Mouse (Mus musculus): ENCODE results near the gene Smim23.

The Smim23 gene

DNA sequence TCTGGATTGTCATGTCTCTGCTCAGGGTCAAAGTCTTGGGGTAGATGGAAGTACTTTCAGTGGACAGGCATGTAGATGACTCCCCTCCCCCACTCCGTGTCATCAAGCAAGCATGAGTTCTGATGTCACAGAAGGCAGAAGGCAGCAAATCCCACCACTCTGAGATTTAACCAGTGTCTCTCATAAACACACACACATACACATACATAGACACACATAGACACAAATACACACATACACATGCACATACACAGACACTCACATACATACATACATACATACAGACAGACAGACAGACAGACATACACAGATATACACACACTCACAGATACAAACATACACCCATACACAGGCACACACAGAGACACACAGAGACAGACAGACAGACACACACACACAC, at the start of gene Smim23:
Gene Smim23, minus strand, starts transcription at position 101 of the 400 bp plus-strand sequence.
- no peak for DNase-seq (ENCODE audit: low spot score in 2 of 2)

DNA sequence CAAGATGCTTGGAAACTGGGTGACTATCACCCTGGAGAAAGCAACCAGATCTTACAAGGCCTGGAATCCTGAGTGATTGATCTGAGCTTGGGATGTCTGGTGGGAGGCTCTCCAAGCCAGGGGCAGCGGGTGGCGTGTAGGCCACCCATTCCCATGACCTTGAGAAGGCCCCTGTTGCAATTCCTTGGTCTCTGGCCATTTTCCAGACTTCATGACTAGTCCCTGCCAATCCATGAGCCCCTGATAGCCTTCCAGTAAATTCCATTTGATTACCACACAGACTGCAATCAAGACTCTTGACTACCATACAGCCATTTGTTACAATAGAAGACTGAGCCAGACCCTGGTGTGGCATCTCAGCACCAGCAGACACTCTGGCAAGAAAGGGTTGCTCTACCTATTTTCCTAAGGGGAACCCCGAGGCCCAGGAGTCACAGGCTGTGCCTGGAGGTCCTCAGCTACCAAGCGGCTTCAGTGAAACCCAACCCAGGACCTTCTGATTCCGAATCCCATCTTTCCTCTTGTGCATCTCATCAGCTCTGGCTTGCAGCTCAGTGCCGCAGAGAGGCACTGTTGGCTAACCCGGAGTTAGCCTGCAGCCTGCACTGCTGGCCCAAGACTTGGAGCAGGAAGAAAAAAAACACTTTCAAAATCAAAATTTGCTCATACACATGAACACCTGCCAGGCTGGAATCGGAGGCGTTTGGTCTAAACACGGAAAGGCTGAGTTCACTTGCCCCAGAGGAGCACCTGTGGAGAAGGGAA, 44.4 kb upstream of the Smim23 start:
- no peak for DNase-seq (ENCODE audit: low spot score in 2 of 2)

DNA sequence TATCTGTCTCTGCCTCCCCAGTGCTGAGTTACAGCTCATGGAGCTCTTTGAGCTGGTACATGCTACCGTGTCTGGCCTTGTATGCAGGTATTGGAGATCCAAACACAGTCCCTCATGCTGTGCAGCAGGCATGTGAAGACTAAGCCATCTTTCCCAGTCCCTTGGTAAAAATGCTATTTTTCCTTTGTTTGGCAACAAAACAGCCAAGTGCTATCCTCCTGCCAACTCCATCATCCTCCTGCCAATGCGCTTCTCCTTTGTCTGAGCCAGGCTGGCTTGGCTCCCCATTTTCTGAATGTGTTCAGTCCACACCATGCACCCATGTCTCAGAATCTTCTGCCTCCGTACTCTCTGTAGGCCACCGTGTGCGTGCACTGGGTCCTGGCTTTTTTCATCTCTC, 40.2 kb upstream of the Smim23 start:
- no peak for DNase-seq (ENCODE audit: low spot score in 2 of 2)

DNA sequence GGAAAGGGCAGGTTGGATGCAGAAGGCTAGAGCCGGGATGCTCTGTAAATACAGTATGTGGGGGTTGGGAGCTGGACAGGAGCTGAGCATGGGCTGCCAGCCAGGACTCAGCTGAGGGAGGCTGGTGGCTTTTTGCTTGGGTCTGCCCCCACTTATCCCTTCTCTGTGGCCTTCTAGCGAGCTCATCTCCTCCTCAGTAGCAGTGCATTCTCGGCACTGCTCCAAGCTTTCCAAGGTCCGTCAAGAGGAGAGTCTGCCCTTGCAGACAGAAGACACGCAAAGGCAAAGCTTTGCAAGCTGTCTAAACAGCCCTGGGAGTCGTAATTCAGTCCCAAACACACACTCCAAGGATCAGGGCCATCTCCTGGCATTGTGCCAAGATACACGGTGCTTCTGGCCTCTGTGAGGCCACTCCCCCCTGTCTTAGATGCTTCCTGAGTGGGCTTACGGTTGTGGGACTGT, 33.0 kb upstream of the Smim23 start:
- DNase-seq (ENCODE audit: low spot score in 2 of 2), result no peak

DNA sequence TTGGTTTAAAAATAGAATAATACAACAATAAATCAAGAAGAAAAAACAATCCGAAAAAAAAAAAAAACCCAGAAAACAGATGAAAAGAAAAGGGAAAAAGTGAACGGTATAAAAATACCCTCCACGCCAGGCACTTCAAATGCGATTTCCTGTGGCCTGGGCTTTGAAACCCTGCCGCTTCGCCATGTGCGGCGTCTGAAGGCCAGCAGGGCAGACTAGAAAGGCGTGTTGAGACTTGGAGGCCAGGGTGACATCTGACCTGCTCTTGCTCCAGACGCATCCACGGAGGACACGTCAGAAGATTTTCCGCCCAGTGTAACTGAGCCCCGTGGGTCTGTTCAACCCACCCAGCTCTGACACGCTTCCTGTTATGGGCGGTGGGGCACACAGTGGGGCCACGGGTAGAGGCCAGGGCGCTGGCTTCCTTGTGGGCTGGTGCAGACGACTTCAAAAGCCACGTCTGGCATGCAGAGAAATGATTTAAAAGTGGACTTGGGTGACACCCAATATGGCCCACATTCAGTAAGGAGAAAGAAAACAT, 22.3 kb upstream of the Smim23 start:
- no peak for DNase-seq (ENCODE audit: low spot score in 2 of 2)

DNA sequence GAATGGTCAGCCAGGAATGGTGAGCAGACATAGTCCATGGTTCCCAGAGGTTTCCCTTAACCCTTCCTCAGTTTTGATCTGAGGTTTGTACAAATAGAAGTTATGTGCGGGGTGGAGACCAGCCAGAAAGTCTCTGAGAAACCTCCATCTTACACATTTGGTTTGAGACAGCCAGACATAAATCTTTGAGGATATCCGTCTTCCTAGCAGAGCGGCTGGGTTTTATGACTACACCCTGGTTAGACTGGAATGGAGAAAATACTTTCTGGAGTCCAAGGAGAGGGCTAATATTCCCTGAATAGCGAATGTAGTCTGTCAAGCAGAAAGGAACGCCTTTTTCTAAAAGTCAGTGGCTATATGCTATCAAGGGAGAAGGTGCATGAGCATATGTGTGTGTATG, 16.8 kb upstream of the Smim23 start:
- no peak for DNase-seq (ENCODE audit: low spot score in 2 of 2)

DNA sequence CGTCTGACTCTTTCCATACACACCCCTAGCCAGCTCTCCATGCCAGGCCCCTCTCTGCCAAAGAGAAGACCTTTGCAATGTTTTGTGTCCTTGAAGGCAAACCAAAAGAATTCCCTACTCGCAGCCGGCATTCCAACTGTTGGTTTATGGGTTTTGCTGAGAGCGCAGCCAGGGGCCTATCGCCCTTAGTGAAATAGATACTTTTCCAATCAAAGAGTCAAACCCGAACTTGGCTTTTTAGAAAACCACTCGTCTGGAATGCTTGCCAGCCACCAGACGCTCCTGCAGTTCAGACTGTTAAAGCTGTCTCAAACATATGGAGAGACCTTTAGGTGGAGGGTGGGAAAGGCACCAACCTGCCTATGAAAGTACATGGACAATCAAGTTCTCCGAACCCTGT, 15.9 kb upstream of the Smim23 start:
- DNase-seq (ENCODE audit: low spot score in 2 of 2), result no peak

DNA sequence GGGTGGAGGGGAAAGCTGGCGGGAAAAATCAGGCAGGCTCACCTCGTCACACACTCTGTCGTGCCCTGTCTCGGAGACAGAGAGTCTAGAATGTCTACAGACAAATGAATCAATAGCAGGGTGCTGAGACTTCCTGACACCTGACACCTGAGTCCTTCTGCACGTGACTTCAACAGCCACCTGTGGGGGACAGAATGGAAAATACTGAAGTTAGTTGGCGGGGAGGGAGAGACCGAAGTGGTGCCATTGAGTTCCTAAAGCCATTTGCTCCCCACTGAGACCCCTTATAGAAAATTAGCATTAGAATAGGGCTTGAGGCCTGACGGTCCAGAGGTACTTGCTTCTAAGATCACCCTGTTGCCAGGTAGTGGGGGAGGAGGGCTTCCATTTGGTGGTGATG, 10.6 kb upstream of the Smim23 start:
- DNase-seq (ENCODE audit: low spot score in 2 of 2), result no peak

DNA sequence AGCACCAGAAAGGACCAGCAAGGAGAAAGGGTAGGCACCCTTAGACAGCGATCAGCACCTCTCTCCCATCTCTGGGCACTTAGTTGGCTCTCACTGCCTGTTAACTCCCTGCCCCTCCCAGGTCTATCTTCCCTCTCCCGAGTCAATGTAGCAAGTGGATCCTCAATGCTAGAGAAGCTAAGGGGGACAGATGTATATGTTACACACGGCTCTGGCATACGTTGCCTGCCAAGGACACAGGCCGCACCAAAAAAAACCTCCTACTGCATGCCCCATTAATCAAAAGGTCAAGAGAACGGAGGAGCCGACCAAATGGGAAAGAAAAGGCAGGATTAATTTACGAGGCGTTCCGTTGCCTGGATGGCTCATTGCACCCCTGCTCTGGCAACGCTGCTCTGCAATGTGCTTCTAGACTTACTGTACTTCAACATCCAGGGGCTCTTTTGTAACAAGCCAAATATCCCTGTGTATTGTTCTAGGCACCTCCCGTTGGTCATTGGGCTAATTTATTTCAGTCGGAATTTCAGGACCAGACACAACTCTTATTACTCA, 10.0 kb upstream of the Smim23 start:
- DNase-seq (ENCODE audit: low spot score in 2 of 2), result no peak

DNA sequence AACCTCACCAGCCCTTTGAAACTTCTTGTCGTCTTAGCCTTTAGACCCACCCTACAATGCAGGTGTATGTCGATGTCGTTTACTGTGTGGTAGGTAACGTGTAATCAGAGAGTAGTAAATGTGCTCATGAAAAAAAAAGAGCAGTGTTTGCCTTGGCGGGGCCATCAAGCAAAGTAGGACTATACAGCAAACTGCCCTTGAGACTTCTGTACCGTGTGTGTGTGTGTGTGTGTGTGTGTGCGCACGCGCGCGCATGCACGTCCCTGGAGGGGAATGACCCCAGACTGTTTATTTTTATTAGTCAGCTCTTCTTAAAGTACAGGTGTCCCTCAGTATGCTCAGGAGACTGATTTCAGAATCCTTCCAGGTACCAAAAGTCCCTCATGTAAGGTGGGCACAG, 6.8 kb downstream of the Smim23 start:
- DNase-seq (ENCODE audit: low spot score in 2 of 2), result no peak

DNA sequence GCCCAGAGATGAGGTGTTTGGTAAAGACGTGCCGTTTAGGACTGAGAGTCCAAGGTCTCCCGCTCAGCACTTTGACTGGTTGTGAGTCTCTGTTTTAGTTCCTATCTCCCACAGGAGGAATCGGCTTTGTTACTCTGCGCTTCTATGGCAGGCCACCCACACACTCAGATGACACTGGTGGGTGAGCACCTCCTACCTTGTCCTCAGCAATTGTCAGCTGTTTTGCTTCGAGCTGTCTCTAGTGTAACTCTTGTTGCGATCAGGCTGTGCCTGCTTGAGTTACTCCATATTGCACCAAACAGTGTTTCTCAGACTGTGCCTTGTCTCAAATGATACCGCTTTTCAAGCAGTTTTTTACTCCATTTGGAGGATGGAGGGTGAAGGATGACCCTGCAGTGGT, 10.1 kb downstream of the Smim23 start:
- DNase-seq (ENCODE audit: low spot score in 2 of 2), result no peak

DNA sequence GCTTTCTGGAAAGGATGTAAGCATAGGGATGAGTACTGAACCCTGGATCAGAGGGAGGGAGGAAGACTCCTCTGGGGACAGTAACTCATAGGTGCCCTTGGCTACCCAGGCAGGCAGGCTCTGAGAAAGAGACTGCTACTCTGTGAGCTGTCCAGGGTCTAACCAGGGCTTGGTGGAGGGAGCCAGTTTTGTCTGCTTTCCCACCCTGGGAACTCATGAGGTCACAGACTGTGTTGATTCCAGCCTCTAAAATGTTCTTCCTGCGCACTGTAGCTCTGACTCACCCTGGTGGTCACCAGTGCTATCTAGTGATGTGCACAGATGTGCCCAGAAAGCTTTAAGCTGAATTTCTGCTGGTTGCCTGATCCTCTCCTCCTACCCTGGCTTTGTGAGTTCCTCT, 15.3 kb downstream of the Smim23 start:
- DNase-seq (ENCODE audit: low spot score in 2 of 2), result no peak

DNA sequence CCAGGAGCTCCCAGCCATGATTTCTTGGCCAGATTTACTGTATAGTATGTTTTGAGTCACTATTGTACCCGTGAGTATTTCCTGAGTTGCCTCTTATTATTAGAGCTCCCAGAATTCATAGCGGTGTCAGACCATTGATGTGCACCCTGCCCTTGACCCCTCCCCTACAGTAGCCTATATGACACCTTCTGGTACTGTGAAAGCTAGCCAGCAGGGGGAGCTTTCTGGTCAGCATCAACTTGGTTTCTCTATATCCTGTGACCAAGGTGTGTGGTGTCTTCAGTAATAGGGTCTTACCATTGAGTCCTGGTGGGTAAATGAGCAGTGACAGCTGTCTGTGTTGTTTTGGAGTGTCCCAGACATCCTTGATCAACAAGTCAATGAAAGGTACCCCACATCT, 18.4 kb downstream of the Smim23 start:
- peak in 1 of 2 experiments; percentile 11 for DNase-seq (ENCODE audit: low spot score in 2 of 2)

DNA sequence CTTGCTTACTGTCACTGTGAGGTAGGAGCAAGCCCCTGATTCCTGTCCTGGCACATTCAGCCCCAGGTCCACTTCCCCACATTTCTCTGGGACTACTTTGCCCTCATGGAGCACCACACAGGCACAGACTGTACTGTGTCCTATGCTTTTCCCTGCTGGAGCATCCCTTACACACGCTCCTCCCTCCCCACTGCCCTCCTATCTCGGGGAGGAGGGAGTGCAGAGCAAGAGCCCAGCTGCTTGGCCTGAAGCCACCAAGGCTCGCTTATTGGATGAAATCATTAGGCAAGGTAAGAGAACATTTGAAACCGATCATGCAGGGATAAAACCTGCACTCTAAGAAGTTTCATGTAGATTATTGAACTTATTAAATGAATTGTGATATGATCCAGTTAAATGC, 20.7 kb downstream of the Smim23 start:
- DNase-seq (ENCODE audit: low spot score in 2 of 2), result no peak

DNA sequence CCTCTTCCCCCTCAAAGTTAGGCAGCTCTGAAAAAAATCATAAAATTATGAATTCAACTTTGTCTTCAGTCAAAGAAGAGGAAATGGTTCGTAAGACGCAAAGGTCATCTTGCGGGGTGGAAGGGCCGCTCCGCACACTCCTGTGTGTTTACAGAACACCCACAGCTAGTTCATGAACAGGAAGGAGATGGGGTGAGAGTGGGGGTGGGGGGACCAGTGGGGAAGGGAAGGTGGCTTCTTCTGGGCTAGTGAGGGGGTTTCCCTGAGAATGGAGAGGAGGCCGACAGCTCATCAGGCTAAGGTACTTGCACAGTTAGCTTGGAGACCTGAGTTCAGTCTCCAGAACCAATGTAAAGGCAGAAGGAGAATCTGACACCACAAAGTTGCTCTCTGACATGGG, 22.7 kb downstream of the Smim23 start:
- DNase-seq (ENCODE audit: low spot score in 2 of 2), result no peak

DNA sequence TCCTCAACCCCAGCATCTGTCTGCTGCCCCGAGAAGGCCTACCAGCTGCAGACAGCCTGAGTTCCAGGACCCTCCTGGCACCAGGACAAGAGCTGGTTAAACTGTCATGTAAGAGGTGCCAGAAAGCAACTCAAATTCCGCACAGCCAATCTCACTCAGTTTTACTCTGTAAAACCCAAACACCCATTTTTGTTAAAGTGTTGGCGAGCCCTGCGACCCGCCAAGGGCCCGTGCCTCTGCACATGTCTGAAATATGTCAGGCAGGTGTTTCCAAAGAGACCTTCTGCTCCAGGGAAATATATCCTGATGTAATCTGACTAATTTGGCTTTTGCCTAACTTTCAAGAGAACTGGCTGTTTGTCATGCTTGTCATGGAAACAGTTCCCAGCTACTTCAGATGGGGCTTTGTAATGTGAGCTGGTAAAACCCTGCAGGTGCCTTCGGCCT, 23.5 kb downstream of the Smim23 start:
- no peak for DNase-seq (ENCODE audit: low spot score in 2 of 2)

DNA sequence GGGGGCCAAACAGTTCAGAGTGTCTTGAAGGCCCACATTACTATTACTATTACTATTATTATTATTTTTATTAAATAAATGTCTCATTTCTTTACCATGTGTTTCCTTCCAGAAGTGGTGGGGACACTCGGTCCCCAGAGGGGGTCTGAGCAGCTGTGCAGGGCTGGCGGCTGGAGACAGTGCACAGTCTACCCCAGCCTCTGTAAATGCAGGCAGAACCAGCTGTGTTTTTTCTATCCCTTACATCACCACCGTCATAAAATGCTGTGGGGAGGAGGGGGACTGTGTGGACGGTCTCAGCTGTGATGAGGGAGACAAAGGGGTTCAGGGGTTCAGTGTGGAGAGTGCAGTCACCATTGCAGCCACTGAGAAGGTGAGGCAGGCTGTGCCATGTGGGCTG, 26.0 kb downstream of the Smim23 start:
- no peak for DNase-seq (ENCODE audit: low spot score in 2 of 2)

DNA sequence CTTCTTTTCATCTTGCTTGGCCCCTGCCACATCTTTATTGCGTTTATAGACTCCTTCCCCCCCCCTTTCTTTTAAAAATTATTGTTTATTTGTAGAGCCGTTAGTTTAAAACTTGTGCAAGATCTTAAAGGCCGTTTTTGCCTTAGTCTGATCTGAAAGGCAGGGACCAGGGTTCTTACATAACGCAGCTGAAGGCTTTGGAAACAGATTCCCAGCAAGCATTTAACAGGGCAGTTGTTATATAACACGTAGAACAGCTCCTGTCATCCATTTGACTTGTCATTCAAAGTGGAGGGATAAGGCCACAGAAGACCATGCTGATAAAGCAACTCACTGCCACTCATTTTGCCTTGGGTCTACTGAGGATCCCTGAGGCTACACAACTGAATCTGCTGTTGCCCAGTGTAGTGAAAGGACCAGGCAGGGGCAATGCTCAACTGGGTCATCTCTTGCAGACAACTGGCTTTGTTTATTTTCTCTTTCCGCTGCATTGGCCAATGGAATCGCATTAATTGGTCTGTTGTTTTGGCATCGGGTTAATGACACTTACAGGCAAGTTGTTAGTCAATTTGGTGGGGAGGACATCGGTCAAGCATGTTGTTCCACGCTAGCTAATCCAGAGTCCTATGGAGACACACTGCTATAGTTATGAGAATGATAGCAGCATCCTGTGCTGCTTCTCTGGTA, 29.5 kb downstream of the Smim23 start:
- DNase-seq (ENCODE audit: low spot score in 2 of 2), result no peak

DNA sequence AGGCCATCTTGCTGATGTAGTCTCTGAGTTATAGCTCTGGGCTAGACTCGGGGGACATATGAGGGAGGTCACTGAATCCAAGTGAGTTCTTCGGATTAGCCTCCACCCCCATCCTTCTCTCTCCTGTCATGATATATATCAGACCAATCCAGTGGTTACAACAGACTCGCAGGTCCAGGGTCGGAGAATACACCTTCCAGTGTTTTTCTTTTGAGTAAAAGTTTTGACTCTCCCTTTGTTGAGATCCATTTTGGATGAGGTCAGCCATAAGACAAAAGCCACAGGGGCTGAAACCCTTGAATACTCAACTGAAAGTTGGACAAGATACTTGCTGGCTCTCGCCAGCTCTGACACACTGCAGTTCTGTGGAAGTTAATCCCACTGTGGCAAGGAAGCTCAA, 38.2 kb downstream of the Smim23 start:
- DNase-seq (ENCODE audit: low spot score in 2 of 2), result no peak

DNA sequence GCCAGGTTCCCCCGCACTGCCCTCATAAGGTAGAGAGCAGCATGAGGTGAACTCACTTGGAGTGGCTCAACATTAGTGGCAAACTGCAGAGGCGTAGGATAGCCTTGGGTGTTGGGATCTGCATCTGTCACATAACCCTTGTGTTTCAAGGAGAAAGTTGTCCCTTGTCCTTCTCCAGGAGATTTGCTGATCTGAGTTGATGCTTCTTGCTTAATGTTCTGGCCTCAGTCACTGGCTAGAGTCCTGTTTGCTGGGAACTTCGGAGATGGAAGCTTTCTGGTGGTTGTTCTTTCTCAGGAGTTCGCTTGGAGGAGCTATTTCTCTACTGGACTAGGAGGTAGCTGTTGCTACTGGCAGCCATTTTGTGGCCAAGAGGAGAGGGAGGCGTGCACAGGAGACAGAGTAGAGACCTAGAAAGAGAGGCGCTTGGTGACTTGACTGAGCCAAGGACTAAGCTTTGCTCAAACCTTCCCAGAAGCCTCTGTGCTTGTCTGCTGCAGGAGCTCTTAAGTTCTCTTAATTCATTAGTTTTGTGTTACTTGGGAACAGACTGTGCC, 38.7 kb downstream of the Smim23 start:
- DNase-seq (ENCODE audit: low spot score in 2 of 2), result no peak

DNA sequence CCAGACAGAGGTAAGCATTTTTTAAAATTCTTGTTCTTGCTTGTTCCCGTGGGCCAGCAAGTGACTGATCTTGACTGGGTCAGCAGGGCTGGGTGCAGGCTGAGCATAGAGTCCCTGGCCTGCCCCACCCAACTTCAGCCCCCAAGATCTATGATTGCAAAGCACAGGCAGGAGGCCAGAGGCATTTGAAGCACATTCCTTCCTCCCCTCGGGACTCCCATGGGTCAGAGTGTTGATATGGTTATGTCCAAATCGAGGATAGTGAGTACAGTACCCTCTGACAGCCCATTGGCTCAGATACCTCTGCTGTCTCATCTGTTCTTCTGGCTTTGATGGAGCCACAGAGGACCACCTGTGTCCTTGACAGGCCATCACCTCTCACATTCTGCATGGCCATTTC, 41.7 kb downstream of the Smim23 start:
- DNase-seq (ENCODE audit: low spot score in 2 of 2), result no peak

DNA sequence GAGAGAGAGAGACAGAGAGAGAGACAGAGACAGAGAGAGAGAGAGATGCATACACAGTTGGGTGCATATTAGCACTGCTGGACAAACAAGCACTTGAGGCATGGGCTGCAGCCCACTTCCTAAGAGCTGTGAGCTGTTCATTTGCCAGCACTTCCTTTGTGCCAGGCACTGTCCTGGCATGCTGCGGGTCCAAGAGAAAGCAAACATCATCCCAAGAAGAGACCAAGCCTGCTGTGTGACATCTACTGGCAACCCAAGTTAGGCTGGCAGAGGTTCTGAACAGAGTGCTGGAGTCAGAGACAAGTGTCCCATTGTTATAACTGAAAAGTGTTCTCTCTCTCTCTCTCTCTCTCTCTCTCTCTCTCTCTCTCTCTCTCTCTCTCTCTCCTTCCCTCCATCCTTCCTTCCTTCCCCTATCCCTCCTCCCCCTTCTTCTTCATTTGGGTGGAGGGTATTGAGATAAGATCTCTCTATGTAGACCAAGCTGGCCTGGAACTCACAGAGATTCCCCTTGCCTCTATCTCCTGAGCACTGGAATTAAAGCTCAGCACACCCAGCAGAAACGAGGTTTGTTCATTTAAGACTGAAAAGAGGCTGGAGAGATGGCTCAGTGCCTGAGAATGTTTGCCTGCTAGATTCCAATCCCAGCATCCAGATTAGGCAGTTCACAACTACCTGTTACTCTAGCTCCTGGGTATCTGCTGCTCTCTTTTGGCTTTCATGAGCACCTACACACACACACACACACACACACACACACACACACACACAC, 42.6 kb downstream of the Smim23 start:
- DNase-seq (ENCODE audit: low spot score in 2 of 2), result no peak
